Mouse (Mus musculus) neutrophil, adult 65 days (primary cell): ENCODE data around the gene Mrpl24. TPM values are rescaled to one million over a fixed set of nuclear protein-coding genes. Genes with fewer than 3 reads are reported as not detected.

ENCODE experiments used
- total RNA-seq: library from RNA; stranded (reverse); gene quantifications from 2 replicates; pipeline ENCODE4 v1.2.4, GENCODE M21; 2023

Gene Mrpl24
- total RNA-seq, result 62.4 and 72.9 TPM in 2 replicates

DNA sequence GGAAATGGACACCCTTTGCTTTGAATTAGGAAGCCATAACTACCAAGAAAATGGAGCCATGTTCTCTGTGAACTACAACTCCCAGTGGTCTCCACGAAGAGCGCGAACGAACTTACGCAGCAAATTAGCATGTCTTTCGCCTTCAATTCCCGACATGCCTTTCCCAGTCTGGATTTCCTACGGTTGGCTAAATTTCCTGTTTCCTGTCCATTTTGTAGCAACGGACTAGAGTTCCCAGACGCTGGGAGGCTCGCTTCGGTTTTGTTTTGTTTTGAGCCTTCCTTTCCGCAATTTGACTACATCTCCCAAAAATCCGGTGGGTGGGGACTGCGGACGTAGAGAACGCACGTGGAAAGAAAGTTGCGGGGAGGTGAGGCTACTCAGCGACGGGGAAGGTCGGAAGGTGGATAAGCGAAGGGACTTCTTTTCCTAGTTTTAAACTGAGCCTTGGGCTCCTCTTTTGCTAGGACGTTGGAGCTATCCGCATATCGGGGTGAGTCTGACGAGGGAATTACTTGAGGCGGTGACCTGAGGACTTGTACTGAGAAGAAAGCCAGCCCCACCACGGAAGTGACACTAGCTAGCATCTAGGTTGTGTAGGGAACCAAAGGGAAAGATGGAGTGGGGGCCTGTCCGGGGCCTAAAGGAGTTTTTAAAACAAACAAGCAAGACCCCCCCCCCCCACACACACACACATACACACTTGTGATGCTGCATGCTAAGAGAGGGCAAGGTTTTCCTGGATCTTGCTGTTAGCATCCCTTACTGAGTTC is at the start of gene Mrpl24:
Gene Mrpl24 (plus strand): TSS at position 171 of the 773 bp plus-strand sequence.

DNA sequence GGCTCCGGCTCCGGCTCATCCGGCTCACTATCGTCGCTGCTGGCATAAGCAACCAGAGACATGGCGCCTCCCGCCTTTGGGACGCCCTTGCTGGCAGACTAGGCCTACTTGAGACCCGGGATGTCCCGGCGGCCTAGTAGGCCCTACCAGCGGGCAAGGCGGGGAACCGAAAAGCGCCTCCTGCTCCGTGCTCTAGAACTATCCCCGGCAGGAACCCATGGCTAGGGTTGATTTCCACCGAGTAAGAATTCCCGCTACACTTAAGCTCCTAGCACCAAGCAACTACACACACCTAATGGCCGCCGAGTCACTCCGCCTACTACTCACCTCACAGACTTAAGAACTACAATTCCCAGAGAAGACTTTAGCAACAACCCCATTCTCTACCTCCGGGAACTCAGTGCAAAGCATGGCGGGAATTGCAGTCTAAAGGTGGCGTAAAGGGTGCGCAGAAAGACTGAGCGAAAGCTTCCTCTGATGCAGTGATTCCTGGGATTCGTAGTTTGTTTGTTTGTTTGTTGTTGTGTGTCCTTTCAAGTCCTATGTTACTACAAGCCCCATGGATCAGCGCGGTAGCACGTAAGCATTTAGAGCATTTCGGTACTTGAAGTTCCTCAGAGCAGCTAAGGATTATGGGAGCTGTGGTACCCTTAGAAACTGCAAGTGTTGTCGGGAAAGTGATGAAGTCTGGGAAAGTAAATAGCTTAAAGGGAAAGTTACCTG is 33.9 kb upstream of the Mrpl24 start, which contains the start of gene Prcc:
Gene Prcc (minus strand): TSS at position 328 of the 723 bp plus-strand sequence.

DNA sequence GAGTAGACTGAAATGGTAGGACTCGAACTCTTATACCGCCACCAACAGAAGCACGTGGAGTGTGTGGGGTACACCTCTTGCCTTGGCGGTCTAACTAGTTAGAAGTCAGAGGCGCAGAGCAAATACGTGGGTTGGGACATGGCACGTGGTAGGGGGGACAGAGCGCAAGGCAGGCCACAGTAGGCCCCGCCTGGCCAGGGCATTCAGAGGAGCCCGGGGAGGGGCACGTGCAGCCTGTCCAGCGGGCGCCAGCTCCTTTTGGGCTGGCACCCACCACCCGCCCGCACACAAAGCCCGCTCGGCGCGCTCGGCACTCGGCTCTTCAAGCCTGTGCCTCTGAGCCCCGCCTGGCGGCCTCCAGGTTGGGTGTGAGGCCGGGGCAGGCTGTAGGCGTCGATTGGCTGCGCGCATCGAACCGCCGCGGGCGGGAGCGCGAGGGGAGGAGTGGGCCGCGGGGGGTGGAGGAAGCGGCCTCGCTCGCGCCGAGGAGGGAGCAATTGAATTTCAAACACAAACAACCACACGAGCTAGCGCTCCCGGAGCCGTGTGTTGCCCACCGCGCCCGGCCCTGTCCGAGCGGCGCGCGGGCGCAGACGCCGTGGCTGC is 13.3 kb upstream of the Mrpl24 start, which contains the start of gene Hdgf:
Gene Hdgf (plus strand): TSS at position 442 of the 606 bp plus-strand sequence.

DNA sequence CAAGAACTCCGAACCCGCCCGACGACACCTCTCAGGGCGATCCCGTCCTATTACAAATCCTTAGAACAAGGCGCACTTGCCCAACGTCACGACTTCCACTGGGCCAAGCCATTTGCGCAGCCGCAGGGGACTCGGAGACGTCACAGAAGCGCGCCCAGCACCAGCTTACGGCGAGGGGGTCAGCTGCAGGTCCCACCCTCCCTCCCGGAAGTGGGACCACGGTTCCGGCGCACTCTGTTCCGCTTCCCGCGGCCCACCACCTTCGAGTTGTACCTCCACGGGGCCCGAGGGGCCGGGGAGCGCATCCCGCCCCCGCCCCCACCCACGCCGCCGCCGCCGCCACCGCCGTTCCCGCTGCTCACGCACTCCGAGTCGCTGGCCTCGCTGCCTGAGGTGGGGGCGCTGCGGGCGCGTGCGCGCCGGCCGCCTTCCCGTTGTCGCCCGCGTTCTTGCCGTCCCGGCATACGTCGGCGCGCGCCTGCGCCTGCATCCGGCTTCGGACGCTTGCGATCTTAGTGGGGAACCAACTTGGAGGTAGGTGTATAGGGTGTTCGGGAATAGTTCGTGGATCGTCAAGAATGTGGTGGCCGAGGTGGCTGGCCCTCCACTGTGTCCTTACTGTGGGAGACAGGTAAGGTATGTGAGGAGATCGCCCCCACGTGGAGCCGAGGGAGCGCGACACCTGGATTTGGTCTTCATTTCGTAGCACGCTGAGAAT is 10.9 kb downstream of the Mrpl24 start, which contains the start of the genes Isg20l2 and Rrnad1:
Gene Isg20l2 (plus strand): TSS at position 237 of the 718 bp plus-strand sequence.
Gene Rrnad1 (minus strand): TSS at position 640 of the 718 bp plus-strand sequence.

DNA sequence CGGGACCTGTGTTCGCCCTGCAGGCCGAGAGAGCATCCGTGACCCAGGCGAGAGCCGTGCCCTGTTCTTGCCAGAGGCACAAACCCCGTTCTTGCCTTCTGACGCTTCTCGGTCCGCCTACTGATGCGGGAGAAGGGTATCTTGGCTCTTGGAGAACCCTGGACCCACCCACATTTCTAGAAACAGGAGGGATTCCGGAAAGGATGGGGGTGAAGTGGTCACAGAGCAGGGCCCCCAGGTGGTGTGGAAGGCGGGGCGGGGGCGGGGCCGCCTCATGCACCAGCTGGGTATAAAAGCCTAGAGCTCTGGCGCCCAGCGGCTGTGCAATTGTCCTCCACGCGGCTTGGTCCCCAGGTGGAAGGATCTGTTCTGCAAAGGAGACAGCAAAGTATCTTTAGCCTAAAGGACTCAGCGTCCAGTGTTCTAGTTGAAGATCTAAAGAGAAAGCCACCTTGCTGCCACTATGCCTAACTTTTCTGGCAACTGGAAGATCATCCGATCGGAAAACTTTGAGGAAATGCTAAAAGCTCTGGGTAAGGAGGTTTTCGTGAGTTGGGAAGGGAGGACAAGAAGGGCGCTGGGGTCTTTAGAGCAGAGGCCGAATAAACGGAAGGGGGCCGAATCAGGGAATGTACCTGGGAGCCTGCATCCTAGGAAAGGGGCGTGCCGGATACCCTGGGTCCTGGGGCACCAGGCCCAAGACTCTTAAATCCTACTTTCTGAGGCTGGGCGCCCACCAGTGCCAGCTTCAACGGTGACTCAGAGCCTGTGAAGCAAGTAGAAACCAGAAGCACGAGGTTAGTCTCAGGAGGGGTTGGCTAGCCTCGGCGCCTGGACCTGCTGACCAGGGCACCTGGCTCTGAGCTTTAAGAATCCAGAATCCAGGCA is 29.3 kb downstream of the Mrpl24 start, which contains the start of gene Crabp2:
Gene Crabp2 (plus strand): TSS at position 289 of the 888 bp plus-strand sequence.

DNA sequence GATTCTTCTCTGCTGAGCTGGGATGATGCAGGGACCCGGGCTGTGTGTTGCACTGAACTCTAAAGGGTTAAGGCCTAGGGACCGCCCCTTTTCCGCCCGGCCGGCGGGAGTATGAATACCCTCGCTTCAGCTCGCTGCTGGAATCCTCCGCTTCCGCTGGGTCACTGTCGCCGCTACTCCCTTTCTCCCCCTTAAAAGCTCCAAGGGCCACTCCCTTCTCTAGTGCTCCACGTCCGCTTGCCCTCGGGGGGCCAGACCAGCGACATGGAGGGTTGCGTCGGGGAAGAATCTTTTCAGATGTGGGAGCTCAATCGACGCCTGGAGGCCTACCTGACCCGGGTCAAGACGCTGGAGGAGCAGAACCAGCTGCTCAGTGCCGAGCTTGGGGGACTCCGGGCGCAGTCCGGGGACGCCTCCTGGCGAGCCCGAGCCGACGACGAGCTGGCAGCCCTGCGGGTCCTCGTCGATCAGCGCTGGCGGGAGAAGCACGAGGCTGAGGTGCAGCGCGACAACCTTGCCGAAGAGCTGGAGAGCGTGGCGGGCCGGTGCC is 51.7 kb downstream of the Mrpl24 start, which contains the start of gene Nes:
Gene Nes (plus strand): TSS at position 140 of the 550 bp plus-strand sequence.

Other genes with a start within 250 kb of the Mrpl24 start
- gene Lrrc71, start 170.9 kb upstream of the Mrpl24 start, total RNA-seq, result 0.27 and 3.5 TPM in 2 replicates
- gene Ntrk1, start 124.3 kb upstream of the Mrpl24 start, total RNA-seq, result not detected in 2 replicates
- not detected in 2 replicates for gene Insrr, start 122.6 kb upstream of the Mrpl24 start, total RNA-seq
- gene Pear1, start 95.2 kb upstream of the Mrpl24 start, total RNA-seq, result 0.34 and 1.5 TPM in 2 replicates
- gene Sh2d2a, start 72.8 kb upstream of the Mrpl24 start, total RNA-seq, result 0.88 and 1.2 TPM in 2 replicates
- gene Prcc, start 33.9 kb upstream of the Mrpl24 start, total RNA-seq, result 26.9 and 29.1 TPM in 2 replicates
- 80.4 and 98.0 TPM in 2 replicates for gene Hdgf, start 13.2 kb upstream of the Mrpl24 start, total RNA-seq
- gene Isg20l2, start 10.8 kb downstream of the Mrpl24 start, total RNA-seq, result 21.0 and 25.9 TPM in 2 replicates
- 10.7 and 10.8 TPM in 2 replicates for gene Rrnad1, start 11.2 kb downstream of the Mrpl24 start, total RNA-seq
- gene Crabp2, start 29.2 kb downstream of the Mrpl24 start, total RNA-seq, result 0.54 and 0.66 TPM in 2 replicates
- not detected in 2 replicates for gene Nes, start 51.6 kb downstream of the Mrpl24 start, total RNA-seq
- gene Bcan, start 80.7 kb downstream of the Mrpl24 start, total RNA-seq, result not detected in 2 replicates
- not detected in 2 replicates for gene Hapln2, start 108.1 kb downstream of the Mrpl24 start, total RNA-seq
- 2.7 and 3.8 TPM in 2 replicates for gene Gpatch4, start 123.6 kb downstream of the Mrpl24 start, total RNA-seq
- 21.0 and 21.5 TPM in 2 replicates for gene Naxe, start 139.0 kb downstream of the Mrpl24 start, total RNA-seq
- not detected in 2 replicates for gene Ttc24, start 158.8 kb downstream of the Mrpl24 start, total RNA-seq
- 29.2 and 45.4 TPM in 2 replicates for gene Iqgap3, start 162.5 kb downstream of the Mrpl24 start, total RNA-seq
- 110 and 174 TPM in 2 replicates for gene Mef2d, start 222.9 kb downstream of the Mrpl24 start, total RNA-seq